Mouse (Mus musculus) effector memory CD4-positive, alpha-beta T cell, adult 7 months (primary cell): Measurements from ENCODE around the gene Raver2. TPM values are rescaled to one million over a fixed set of nuclear protein-coding genes. Genes with fewer than 3 reads are reported as not detected.

Source experiments
- polyA plus RNA-seq: library from polyadenylated mRNA; unstranded; fragments of 100-300 nt; shearing (Covaris generic); gene quantifications from one replicate; pipeline ENCODE4 v1.2.1, GENCODE M21; 2017

Raver2 gene
- polyA plus RNA-seq = 5.4 TPM

GRCm38 (mm10) chr4:101068786-101069153 lies at the start of gene Raver2:
TSS of gene Raver2 (plus strand) at chr4:101068983.

GRCm38 (mm10) chr4:101020596-101020995 lies 48.2 kb upstream of the Raver2 start, which contains the start of gene Gm10577:
TSS of gene Gm10577 (minus strand) at chr4:101020696.

Other genes starting within 250 kb of the Raver2 start
- gene Gm10577, start 48.3 kb upstream of the Raver2 start, polyA plus RNA-seq = not detected
- gene Jak1, start 196.3 kb downstream of the Raver2 start, polyA plus RNA-seq = 650 TPM